Mouse (Mus musculus): ENCODE data around the gene Nek8. TPM values are rescaled to one million over a fixed set of nuclear protein-coding genes. Genes with fewer than 3 reads are reported as not detected.

The Nek8 gene
- polyA plus RNA-seq, 1 experiment from 2014 or later, result 18.4 TPM

DNA sequence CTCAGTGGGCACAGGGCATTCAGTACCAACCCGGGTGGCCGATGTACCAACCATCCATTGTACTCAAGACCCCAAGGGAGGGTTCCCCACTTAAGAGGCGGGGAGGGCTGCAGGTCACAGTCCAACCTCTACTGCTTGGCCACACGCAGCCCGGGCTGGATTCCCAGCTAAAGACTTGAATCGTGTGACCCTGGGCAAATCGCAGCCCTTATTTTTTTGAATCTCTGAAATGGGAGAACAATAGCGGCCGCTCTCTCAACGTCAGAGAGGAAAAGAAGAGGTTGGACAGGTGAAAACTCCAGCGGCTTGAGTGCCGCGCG lies 11.9 kb downstream of the Nek8 start:
- ATAC-seq (ENCODE audit: insufficient number of reproducible peaks, low FRiP score, low TSS enrichment, low read depth), result no peak
- peak overlapping the region; percentile 89 for H3K4me2 ChIP-seq (replicated peaks)
- peak overlapping the region; percentile 94 for H3K4me3 ChIP-seq (replicated peaks)
- H3K36me3 ChIP-seq, result peaks cover 29% of the 10 kb centered on the region
- WGBS, result 0% methylated on average over 14 of the region's 14 CpGs
- peak overlapping the region; percentile 99 for H3K9ac ChIP-seq
- peaks cover 59% of the 10 kb centered on the region for H3K4me1 ChIP-seq
- no peaks in the 10 kb centered on the region for H3K9me3 ChIP-seq (replicated peaks)
- H3K27me3 ChIP-seq, result no peaks in the 10 kb centered on the region
- peak overlapping the region; percentile 96 for H3K27ac ChIP-seq (replicated peaks)

DNA sequence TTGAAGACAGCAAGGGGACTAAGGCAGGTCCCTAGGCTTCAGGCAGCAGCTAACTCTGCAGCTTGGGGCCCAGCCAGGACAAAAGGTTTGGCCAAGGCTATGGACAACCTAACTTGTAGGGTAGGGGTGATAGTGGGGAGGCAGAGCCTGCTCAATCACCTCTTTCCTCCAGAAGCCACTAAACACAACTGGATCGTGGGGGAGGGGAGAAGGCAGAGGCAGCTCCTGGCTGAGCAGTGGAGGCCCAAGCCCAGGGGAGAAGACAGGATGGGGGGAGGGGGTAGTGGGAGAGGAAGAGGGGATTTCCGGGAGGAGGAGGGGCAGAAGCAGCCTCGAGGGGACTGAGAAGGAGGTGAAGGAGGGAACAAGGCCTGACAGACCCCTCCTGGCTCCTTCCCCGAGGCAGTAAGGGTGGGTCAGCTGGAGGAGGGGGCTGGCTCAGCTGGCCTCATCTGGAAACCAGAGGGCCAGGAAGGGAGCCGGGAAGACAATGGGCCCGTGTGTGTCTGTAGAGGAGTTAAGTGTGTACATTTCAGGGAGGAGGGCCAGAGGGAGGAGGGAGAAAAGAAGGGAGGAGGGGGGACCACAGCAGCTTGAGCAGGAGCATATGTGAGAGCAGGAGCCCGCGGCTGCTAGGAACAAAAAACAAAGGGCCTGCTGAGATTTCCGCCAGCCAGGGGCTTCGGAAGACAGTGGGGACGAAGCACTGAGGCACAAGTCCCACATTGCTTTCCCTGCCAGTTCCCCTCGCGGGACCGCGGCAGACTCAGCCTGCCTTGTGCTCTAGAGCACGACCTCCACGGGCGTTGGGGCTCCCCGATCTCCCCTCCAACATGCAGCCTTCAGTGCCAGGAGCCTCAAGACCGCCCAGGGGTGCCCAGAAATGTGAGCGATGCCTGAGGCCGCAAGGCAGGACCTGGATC lies 12.5 kb downstream of the Nek8 start:
- no peaks in the 10 kb centered on the region for H3K9me3 ChIP-seq (replicated peaks)
- H3K4me3 ChIP-seq (replicated peaks), result peak overlapping the region; percentile 94
- peak; percentile 64 for ATAC-seq (ENCODE audit: insufficient number of reproducible peaks, low FRiP score, low TSS enrichment, low read depth)
- peaks cover 60% of the 10 kb centered on the region for H3K4me1 ChIP-seq
- H3K27me3 ChIP-seq, result no peaks in the 10 kb centered on the region
- peak overlapping the region; percentile 99 for H3K9ac ChIP-seq
- peak overlapping the region; percentile 96 for H3K27ac ChIP-seq (replicated peaks)
- H3K36me3 ChIP-seq, result peaks cover 35% of the 10 kb centered on the region
- under 1% methylated on average over 22 of the region's 22 CpGs for WGBS
- H3K4me2 ChIP-seq (replicated peaks), result peak overlapping the region; percentile 89

- Histone ChIP-seq H3K4me1 (peaks cover 58% of the 10 kb centered on the region), H3K36me3 (peaks cover 44% of the 10 kb centered on the region), H3K9me3 (replicated peaks) (no peaks in the 10 kb centered on the region), H3K27ac (replicated peaks) (peak overlapping the region; percentile 96), H3K9ac (peak overlapping the region; percentile 99), H3K27me3 (no peaks in the 10 kb centered on the region), H3K4me3 (replicated peaks) (peak overlapping the region; percentile 94), H3K4me2 (replicated peaks) (peak overlapping the region; percentile 89)
- no peak for ATAC-seq (ENCODE audit: insufficient number of reproducible peaks, low FRiP score, low TSS enrichment, low read depth)
- WGBS, result 46% methylated on average over 2 of the region's 2 CpGs
Measured at GRCm38 (mm10) chr11:78163045-78163444, 13.4 kb downstream of the Nek8 start.

GRCm38 (mm10) chr11:78162504-78162903 lies 14.0 kb downstream of the Nek8 start:
- WGBS, result 38% methylated on average over 6 of the region's 6 CpGs
- Histone ChIP-seq H3K27ac (replicated peaks) (peak overlapping the region; percentile 96), H3K36me3 (peaks cover 48% of the 10 kb centered on the region)

GRCm38 (mm10) chr11:78161968-78162367 lies 14.5 kb downstream of the Nek8 start:
- no peaks in the 10 kb centered on the region for H3K9me3 ChIP-seq (replicated peaks)
- peak overlapping the region; percentile 89 for H3K4me2 ChIP-seq (replicated peaks)
- peak overlapping the region; percentile 94; the same call in 1 of the 2 replicates for H3K4me3 ChIP-seq (replicated peaks)
- H3K27ac ChIP-seq (replicated peaks), result peak overlapping the region; percentile 96
- no peak overlapping the region for H3K9ac ChIP-seq
- peaks cover 51% of the 10 kb centered on the region for H3K36me3 ChIP-seq
- WGBS, result 31% methylated on average over 4 of the region's 4 CpGs
- ATAC-seq (ENCODE audit: insufficient number of reproducible peaks, low FRiP score, low TSS enrichment, low read depth), result no peak
- peaks cover 62% of the 10 kb centered on the region for H3K4me1 ChIP-seq
- no peaks in the 10 kb centered on the region for H3K27me3 ChIP-seq

More at GRCm38 (mm10) chr11:78162504-78162903, 14.0 kb downstream of the Nek8 start:
- no peak for ATAC-seq (ENCODE audit: insufficient number of reproducible peaks, low FRiP score, low TSS enrichment, low read depth)
- Histone ChIP-seq H3K27me3 (no peaks in the 10 kb centered on the region), H3K4me1 (peaks cover 59% of the 10 kb centered on the region), H3K9ac (peak overlapping the region; percentile 5; the same call in 1 of the 2 replicates), H3K4me3 (replicated peaks) (peak overlapping the region; percentile 94), H3K4me2 (replicated peaks) (peak overlapping the region; percentile 89), H3K9me3 (replicated peaks) (no peaks in the 10 kb centered on the region)

- Histone ChIP-seq H3K4me2 (replicated peaks) (no peak overlapping the region), H3K36me3 (peaks cover 55% of the 10 kb centered on the region), H3K27ac (replicated peaks) (no peak overlapping the region; the same call in 1 of the 2 replicates), H3K27me3 (no peaks in the 10 kb centered on the region), H3K4me1 (peaks cover 56% of the 10 kb centered on the region), H3K9ac (no peak overlapping the region), H3K9me3 (replicated peaks) (no peaks in the 10 kb centered on the region), H3K4me3 (replicated peaks) (no peak overlapping the region)
- 88% methylated on average over 14 of the region's 14 CpGs for WGBS
- no peak for ATAC-seq (ENCODE audit: insufficient number of reproducible peaks, low FRiP score, low TSS enrichment, low read depth)
Measured at GRCm38 (mm10) chr11:78161169-78161568, 15.3 kb downstream of the Nek8 start.

- Histone ChIP-seq H3K4me2 (replicated peaks) (no peak overlapping the region), H3K4me3 (replicated peaks) (no peak overlapping the region), H3K27ac (replicated peaks) (peak overlapping the region; percentile 11; the same call in 1 of the 2 replicates), H3K4me1 (peaks cover 51% of the 10 kb centered on the region), H3K9ac (no peak overlapping the region), H3K27me3 (no peaks in the 10 kb centered on the region), H3K9me3 (replicated peaks) (no peaks in the 10 kb centered on the region), H3K36me3 (peaks cover 55% of the 10 kb centered on the region)
- 88% methylated on average over 3 of the region's 3 CpGs for WGBS
- ATAC-seq (ENCODE audit: insufficient number of reproducible peaks, low FRiP score, low TSS enrichment, low read depth), result no peak
Measured at GRCm38 (mm10) chr11:78160675-78161074, 15.8 kb downstream of the Nek8 start.

DNA sequence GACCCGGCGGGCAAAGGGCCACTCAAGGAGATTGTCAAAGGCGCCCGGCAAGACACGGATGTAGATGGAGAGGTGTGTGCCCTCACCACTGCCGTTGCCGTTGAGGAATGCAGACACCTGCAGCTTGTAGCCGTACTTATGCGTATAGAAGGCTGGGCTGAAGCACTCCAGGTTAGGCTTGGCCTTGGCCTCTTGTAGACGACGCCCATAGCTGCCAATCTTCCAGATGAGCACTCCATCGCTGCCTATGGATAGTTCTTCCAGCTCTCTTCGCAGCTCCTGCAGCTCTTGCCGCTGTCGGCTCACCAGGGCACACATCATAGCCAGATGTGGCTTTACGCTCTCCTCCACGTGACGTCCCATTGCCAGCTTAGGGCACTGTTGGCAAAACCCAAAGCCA lies 16.3 kb downstream of the Nek8 start:
- no peaks in the 10 kb centered on the region for H3K27me3 ChIP-seq
- peaks cover 55% of the 10 kb centered on the region for H3K36me3 ChIP-seq
- peaks cover 50% of the 10 kb centered on the region for H3K4me1 ChIP-seq
- 78% methylated on average over 18 of the region's 18 CpGs for WGBS
- H3K9me3 ChIP-seq (replicated peaks), result no peaks in the 10 kb centered on the region
- peak overlapping the region; percentile 11; the same call in 1 of the 2 replicates for H3K27ac ChIP-seq (replicated peaks)
- no peak overlapping the region for H3K9ac ChIP-seq
- H3K4me2 ChIP-seq (replicated peaks), result no peak overlapping the region
- no peak overlapping the region for H3K4me3 ChIP-seq (replicated peaks)
- no peak for ATAC-seq (ENCODE audit: insufficient number of reproducible peaks, low FRiP score, low TSS enrichment, low read depth)

DNA sequence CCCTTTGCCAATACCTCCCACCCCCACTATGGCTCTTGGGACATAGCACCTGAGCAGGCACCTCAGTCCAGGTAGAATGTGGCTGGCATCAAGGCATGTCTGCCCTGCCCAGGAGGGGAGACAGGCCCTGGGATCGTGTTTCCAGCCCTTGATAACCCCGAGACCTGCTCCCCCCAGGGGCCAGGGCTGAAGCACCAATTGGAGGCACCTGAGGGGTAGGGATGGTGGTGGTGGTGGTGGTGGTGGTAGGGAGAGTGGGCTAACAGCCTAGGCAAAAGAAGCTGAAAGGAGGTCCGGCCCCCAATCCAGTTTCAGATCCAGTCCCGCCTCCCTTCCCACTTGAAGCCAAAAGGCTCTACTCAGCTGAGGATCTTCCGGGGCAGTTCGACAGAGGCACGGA lies 16.9 kb downstream of the Nek8 start:
- H3K4me2 ChIP-seq (replicated peaks), result no peak overlapping the region

GRCm38 (mm10) chr11:78159096-78159495 lies 17.4 kb downstream of the Nek8 start:
- peaks cover 64% of the 10 kb centered on the region for H3K36me3 ChIP-seq

More for the DNA sequence above, 16.9 kb downstream of the Nek8 start:
- Histone ChIP-seq H3K9me3 (replicated peaks) (no peaks in the 10 kb centered on the region), H3K9ac (no peak overlapping the region), H3K4me3 (replicated peaks) (no peak overlapping the region), H3K4me1 (peaks cover 50% of the 10 kb centered on the region), H3K27me3 (no peaks in the 10 kb centered on the region), H3K27ac (replicated peaks) (0 out of 2 replicates have a peak overlapping the region, but pooled peaks have one; percentile 11), H3K36me3 (peaks cover 59% of the 10 kb centered on the region)
- ATAC-seq (ENCODE audit: insufficient number of reproducible peaks, low FRiP score, low TSS enrichment, low read depth), result no peak
- 70% methylated on average over 7 of the region's 7 CpGs for WGBS

DNA sequence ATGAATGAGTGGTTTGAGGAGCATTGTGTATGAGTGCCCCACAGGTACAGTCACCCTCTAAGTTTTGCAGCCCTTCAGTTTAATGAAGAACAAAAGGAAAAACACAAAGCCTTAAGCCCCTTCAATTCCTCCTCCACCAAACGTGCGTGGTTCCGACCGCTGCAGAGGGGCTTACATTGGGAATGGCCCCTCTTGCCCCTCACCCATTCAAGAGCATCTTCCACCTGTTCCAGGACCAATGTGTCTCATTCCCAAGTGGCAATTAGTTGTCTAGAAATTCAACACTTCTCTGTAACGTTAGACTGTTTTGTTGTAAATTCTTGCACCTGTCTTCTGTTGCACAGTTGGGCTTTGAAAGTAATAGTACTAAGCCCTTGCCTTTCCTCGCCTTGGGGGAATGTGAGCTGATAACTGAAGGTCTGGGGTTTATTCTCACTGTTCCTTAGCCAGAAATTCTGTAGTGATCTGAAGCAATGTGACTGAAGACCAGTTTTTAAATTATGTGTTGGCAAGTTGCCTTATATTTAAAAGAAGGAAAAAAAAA lies 20.2 kb downstream of the Nek8 start:
- H3K27me3 ChIP-seq, result no peaks in the 10 kb centered on the region
- no peaks in the 10 kb centered on the region for H3K9me3 ChIP-seq (replicated peaks)
- ATAC-seq (ENCODE audit: insufficient number of reproducible peaks, low FRiP score, low TSS enrichment, low read depth), result no peak
- no peak overlapping the region for H3K4me2 ChIP-seq (replicated peaks)
- 57% methylated on average over 6 of the region's 6 CpGs for WGBS
- no peak overlapping the region for H3K4me3 ChIP-seq (replicated peaks)
- H3K4me1 ChIP-seq, result peaks cover 48% of the 10 kb centered on the region
- H3K9ac ChIP-seq, result no peak overlapping the region
- H3K36me3 ChIP-seq, result peaks cover 59% of the 10 kb centered on the region
- H3K27ac ChIP-seq (replicated peaks), result no peak overlapping the region

More at GRCm38 (mm10) chr11:78159096-78159495, 17.4 kb downstream of the Nek8 start:
- no peak for ATAC-seq (ENCODE audit: insufficient number of reproducible peaks, low FRiP score, low TSS enrichment, low read depth)
- no peaks in the 10 kb centered on the region for H3K9me3 ChIP-seq (replicated peaks)
- H3K27ac ChIP-seq (replicated peaks), result no peak overlapping the region
- WGBS, result 28% methylated on average over 2 of the region's 2 CpGs
- no peak overlapping the region for H3K4me2 ChIP-seq (replicated peaks)
- no peak overlapping the region for H3K4me3 ChIP-seq (replicated peaks)
- no peaks in the 10 kb centered on the region for H3K27me3 ChIP-seq
- H3K9ac ChIP-seq, result no peak overlapping the region
- H3K4me1 ChIP-seq, result peaks cover 52% of the 10 kb centered on the region

Data from embryonic facial prominence, embryonic 15.5 days (tissue).